Mouse (Mus musculus): Measurements from ENCODE around the gene Thap7. TPM values are rescaled to one million over a fixed set of nuclear protein-coding genes. Genes with fewer than 3 reads are reported as not detected.
"Not testable (repeated sequence)": the region's sequence is repeated elsewhere in the genome, so short reads cannot be mapped to it uniquely, and the experiment has no call there.

Gene Thap7
- total RNA-seq, 2 experiments from 2014 or later = 42.3 to 45.4 TPM

GRCm38 (mm10) chr16:17557947-17558480, 27.1 kb upstream of the Thap7 start:
- TF ChIP-seq CTCF (conservative IDR thresholded peaks at IDR 0.05) = peak; percentile 99
- no peak overlapping the region for H3K27ac ChIP-seq
- no peak overlapping the region for H3K4me3 ChIP-seq
- DNase-seq (ENCODE audit: low spot score in 2 of 2) = peak; percentile 72 to 87

DNA sequence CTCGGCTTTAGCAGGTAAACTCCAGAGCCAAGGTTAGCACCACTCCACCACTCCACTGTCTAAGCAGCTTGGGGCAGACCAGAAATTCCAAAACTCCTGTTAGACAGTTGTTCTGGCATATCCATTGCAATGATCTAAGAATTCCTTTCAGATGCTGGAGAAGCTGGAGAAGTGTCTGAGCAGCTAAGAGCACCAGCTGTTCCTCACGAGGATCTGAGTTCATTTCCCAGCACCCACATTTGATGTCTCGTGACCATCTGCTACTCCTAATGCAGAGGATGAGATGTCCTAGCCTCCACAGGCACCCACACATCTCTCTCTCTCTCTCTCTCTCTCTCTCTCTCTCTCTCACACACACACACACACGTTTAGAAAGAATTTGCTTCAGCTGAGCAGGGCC, 26.0 kb upstream of the Thap7 start:
- Histone ChIP-seq H3K27ac (no peak overlapping the region), H3K4me3 (no peak overlapping the region)
- no peak for TF ChIP-seq CTCF (conservative IDR thresholded peaks at IDR 0.05)
- no peak for DNase-seq (ENCODE audit: low spot score in 2 of 2)

GRCm38 (mm10) chr16:17556180-17556579, 25.2 kb upstream of the Thap7 start:
- Histone ChIP-seq H3K4me3 (no peak overlapping the region), H3K27ac (no peak overlapping the region)
- TF ChIP-seq CTCF (conservative IDR thresholded peaks at IDR 0.05) = no peak
- no peak for DNase-seq (ENCODE audit: low spot score in 2 of 2)

DNA sequence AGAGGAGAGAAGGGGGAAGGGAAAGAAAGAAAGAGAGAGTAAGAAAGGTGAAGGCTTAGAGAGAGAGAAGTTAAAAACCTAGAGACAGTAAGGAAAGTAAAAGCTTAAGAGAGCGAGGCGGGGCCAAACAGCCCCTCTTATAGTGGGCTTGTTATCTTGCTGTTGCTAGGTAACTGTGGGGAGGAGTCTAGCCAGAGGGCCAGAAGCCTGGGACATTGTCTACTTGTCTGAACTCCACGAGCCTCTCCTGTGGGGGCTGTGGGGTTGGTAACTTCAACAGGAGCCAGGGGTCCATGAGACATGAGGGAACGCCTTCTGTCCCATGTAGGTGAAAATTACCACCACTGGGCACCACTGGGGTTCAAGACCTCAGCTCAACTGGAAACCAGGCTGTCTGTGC, 23.8 kb upstream of the Thap7 start:
- not testable (repeated sequence) for DNase-seq (ENCODE audit: low spot score in 2 of 2); H3K4me3 ChIP-seq; H3K27ac ChIP-seq

DNA sequence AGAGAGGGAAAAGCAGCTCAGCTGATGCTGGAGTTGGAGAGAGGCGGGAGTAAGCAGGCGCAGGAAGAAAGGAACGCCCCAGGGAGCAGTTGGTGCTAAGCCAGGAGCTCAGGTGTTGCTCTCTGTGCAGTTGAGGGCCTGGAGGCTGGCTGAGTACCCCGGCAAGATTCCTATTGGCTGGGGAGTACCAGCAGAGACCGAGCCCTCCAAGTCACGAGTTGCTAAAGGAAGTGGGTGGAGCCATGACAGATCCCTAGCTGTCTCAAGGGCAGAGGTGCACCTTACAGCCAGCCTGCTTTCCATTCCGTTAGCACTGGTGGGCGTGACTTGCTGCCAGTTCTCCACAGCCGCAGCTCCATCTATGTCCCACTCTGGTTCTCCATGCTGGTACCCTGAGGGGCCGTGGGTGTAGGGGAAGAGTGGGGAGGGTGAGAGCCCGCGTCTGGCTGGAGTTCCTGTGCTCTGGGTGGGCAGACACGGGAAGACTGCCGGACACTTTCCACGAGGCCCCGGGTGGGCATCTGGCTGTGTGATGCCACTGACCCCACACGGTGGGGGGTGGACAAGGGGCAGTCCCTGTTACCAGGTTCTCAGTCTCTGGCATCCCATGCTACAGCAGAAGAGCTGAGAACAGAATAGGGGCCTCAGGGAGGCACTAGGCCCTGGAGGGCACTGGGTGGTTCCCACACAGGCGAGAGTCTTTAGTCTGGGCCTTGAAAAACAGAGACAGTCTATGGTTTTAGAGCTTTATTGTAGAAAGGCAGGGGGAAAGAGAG, 23.2 kb upstream of the Thap7 start:
- TF ChIP-seq CTCF (conservative IDR thresholded peaks at IDR 0.05) = no peak
- no peak overlapping the region for H3K4me3 ChIP-seq
- H3K27ac ChIP-seq = no peak overlapping the region
- DNase-seq (ENCODE audit: low spot score in 2 of 2) = no peak

- Histone ChIP-seq H3K4me3 (no peak overlapping the region), H3K27ac (no peak overlapping the region)
- DNase-seq (ENCODE audit: low spot score in 2 of 2) = no peak
- TF ChIP-seq CTCF (conservative IDR thresholded peaks at IDR 0.05) = no peak
These were observed 21.9 kb upstream of the Thap7 start for GRCm38 (mm10) chr16:17552837-17553236.

GRCm38 (mm10) chr16:17542632-17543031, 11.7 kb upstream of the Thap7 start:
- DNase-seq (ENCODE audit: low spot score in 2 of 2) = no peak
- H3K27ac ChIP-seq = peak overlapping the region; percentile 36; the same call in 1 of the 2 replicates
- TF ChIP-seq CTCF (conservative IDR thresholded peaks at IDR 0.05) = no peak
- H3K4me3 ChIP-seq = no peak overlapping the region

- DNase-seq (ENCODE audit: low spot score in 2 of 2) = no peak
These were observed 5.6 kb upstream of the Thap7 start for GRCm38 (mm10) chr16:17536584-17536983.

GRCm38 (mm10) chr16:17532676-17533329, 1.9 kb upstream of the Thap7 start:
- no peak for DNase-seq (ENCODE audit: low spot score in 2 of 2)
- Histone ChIP-seq H3K4me3 (no peak overlapping the region), H3K27ac (no peak overlapping the region)
- no peak for TF ChIP-seq CTCF (conservative IDR thresholded peaks at IDR 0.05)

More at GRCm38 (mm10) chr16:17536584-17536983, 5.6 kb upstream of the Thap7 start:
- Histone ChIP-seq H3K4me3 (no peak overlapping the region), H3K27ac (no peak overlapping the region)
- peak; percentile 63 for TF ChIP-seq CTCF (conservative IDR thresholded peaks at IDR 0.05)

- Histone ChIP-seq H3K27ac (no peak overlapping the region), H3K4me3 (no peak overlapping the region)
- TF ChIP-seq CTCF (conservative IDR thresholded peaks at IDR 0.05) = peak; percentile 60
- DNase-seq (ENCODE audit: low spot score in 2 of 2) = no peak
These were observed 1.3 kb upstream of the Thap7 start for GRCm38 (mm10) chr16:17532271-17532670.

DNA sequence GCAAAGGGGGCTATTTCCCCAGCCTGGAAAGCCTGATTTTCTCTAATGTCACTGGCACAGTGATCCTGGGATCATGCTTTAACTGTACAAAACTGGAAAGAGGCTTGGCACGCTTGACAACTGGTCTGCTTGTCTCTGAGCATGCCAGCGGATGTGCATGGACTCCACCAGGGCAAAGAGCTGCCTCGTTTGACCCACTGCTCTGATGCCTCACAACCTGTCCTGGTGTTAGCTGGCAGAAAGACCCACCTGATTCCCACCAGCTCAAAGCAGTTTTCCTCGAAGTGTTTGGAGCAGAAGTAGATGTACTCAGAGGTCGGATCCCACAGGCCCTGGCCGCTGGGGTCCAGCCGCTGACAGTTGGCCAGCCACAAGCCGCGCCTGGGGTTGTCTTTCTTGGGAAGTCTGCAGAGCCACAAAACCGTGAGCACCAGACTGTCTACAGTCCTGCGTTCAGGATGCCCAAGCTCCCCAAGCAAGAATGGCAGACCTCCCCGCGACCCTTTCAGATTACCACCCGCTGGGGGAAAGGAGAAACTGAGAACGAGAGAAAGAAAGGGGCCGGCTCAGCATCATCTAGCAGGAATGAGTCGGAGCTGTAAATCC, 852 bp downstream of the Thap7 start:
- no peak for DNase-seq (ENCODE audit: low spot score in 2 of 2)
- no peak for TF ChIP-seq CTCF (conservative IDR thresholded peaks at IDR 0.05)
- Histone ChIP-seq H3K27ac (peak overlapping the region; percentile 97), H3K4me3 (peak overlapping the region; percentile 91)

- Histone ChIP-seq H3K27ac (peak overlapping the region; percentile 29; the same call in 1 of the 2 replicates), H3K4me3 (no peak overlapping the region)
- no peak for TF ChIP-seq CTCF (conservative IDR thresholded peaks at IDR 0.05)
- no peak for DNase-seq (ENCODE audit: low spot score in 2 of 2)
These were observed 2.7 kb downstream of the Thap7 start for GRCm38 (mm10) chr16:17528276-17528675.

GRCm38 (mm10) chr16:17527606-17528005, 3.3 kb downstream of the Thap7 start:
- Histone ChIP-seq H3K4me3 (no peak overlapping the region), H3K27ac (0 out of 2 replicates have a peak overlapping the region, but pooled peaks have one; percentile 29)
- DNase-seq (ENCODE audit: low spot score in 2 of 2) = no peak
- TF ChIP-seq CTCF (conservative IDR thresholded peaks at IDR 0.05) = no peak
